Mouse (Mus musculus) spleen, postnatal 36 days (tissue): Measurements from ENCODE around the gene Olfr1323.

ENCODE experiments used
- DNase-seq, 2 experiments: peaks; one replicate each; pipeline ENCODE4 v3.0.0; 2022; ENCODE audit warnings: low spot score in 2 of 2, mixed read lengths in 1 of 2

The Olfr1323 gene

DNA sequence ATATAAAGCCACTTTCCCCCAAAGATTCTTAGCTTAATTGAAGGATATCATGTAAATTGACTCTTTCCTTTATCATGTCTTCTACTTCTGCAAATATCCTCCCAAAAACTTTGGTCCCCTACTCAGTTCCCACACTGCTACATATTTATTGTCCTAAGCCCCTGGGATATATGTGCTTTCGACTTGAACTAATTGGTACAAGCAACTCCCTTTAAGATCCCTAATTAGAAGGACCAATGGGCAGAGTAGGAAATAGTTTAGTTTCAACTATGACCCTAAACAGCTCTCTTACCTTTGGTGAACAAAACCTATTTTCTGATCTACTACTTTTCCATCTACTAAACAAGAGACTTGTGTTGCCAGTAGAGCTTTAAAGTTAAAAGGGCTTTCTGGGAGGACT is at the start of gene Olfr1323:
Olfr1323 (minus strand) TSS at position 101 of the 400 bp plus-strand sequence.
- DNase-seq = no peak

- no peak for DNase-seq
Observed at GRCm38 (mm10) chrX:50012242-50012641, 6.9 kb downstream of the Olfr1323 start.
